ENCODE assay signal across 25 mouse cellular contexts in the genomic region with DNA sequence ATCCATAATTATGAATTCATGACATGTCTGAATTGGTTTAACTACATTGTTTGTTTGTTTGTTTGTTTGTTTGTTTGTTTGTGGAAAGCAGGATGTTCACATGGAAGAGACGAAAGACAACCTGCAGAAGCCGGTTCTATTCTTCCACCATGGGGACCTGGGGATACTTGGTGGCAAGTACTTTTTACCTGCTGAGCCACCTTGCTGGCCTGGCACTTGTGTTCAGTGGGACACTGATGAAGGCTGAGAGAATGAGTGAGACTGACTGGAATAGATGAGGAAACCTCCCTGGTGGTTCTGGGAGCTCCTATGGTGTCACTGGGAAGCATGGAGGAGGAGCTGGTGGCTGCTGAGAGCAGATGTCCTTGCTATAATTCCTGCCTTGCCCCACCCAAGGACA. TPM values are rescaled to one million over a fixed set of nuclear protein-coding genes. Genes with fewer than 3 reads are reported as not detected.
"Had no signal": no experiment of that assay in that cellular context is flagged by ENCODE, and none has a peak within 500 bp of the region (broad histone marks: within the 10 kb centered on the region; RNA-seq: fewer than 3 reads in every experiment).

A gene (plus strand): TSS at position 301 of the 400 bp plus-strand sequence.

- H3K27ac ChIP-seq: kidney, postnatal 0 days; left cerebral cortex, adult 2 months; liver, embryonic 13.5 days; midbrain, embryonic 15.5 days; stomach, postnatal 0 days had no signal

- H3K27me3 ChIP-seq: liver, embryonic 13.5 days; midbrain, embryonic 15.5 days had no signal

- H3K9me3 ChIP-seq: liver, embryonic 13.5 days; midbrain, embryonic 15.5 days had no signal

- H3K9ac ChIP-seq: liver, embryonic 13.5 days; midbrain, embryonic 15.5 days had no signal

- ATAC-seq: midbrain, embryonic 15.5 days had no signal

- DNase-seq: kidney, adult 18-20 months; kidney, postnatal 25 days; layer of hippocampus, postnatal 36 days; liver, embryonic 13.5 days; lung, adult 2 months; lung, postnatal 14 days; lung, postnatal 4 days; right cerebral cortex, postnatal 4 days; thymus, adult 2 months; thymus, postnatal 14 days; thymus, postnatal 4 days had no signal

- H3K4me2 ChIP-seq: liver, embryonic 13.5 days; midbrain, embryonic 15.5 days had no signal

- H3K4me3 ChIP-seq: left cerebral cortex, adult 2 months; liver, embryonic 13.5 days; midbrain, embryonic 15.5 days had no signal

- H3K36me3 ChIP-seq: liver, embryonic 13.5 days; midbrain, embryonic 15.5 days had no signal

RNA-seq across cellular contexts. Expression of the gene that starts here (rescaled TPM):
- total RNA-seq: liver, adult 2 months; megakaryocyte progenitor cell, adult 5-6 weeks; megakaryocyte-erythroid progenitor cell, adult 5-6 weeks had no signal
- polyA plus RNA-seq: kidney, embryonic 14.5 days; kidney, postnatal 0 days; limb, embryonic 11.5 days; limb, embryonic 14.5 days; liver, adult 2 months; liver, embryonic 13.5 days; liver, embryonic 16.5 days; lung, adult 2 months; lung, embryonic 16.5 days; midbrain, embryonic 15.5 days; neural tube, embryonic 14.5 days; stomach, embryonic 14.5 days; stomach, postnatal 0 days had no signal
